Mouse (Mus musculus): ENCODE measurements around the gene Tagap1.
"Not testable (repeated sequence)": the region's sequence is repeated elsewhere in the genome, so short reads cannot be mapped to it uniquely, and the experiment has no call there.

DNA sequence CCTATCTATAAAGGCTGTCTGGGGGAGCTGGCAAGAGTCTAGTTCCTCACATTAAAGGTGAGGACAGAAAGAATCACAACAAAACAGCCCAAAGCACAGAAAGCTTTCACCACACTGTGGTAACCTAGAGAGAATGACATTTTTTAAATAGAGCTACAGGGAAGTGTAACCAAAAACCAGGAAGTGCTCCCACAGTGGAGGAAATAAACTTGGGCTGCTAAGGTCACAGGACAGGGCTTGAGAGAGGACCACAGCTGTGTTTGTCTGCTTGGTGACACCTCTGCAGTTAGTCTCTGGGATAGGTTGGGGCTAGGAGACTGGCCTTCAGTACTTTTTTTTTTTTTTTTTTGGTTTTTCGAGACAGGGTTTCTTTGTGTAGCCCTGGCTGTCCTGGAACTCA lies 6.7 kb upstream of the Tagap1 start:
- TF ChIP-seq CTCF (IDR thresholded peaks at IDR 0.05; ENCODE audit: control insufficient read depth, insufficient read depth, insufficient replicate concordance, low read depth, low read length); POLR2A (IDR thresholded peaks at IDR 0.05; ENCODE audit: control insufficient read depth, low read depth, low read length): not testable (repeated sequence)
